In the genomic region with DNA sequence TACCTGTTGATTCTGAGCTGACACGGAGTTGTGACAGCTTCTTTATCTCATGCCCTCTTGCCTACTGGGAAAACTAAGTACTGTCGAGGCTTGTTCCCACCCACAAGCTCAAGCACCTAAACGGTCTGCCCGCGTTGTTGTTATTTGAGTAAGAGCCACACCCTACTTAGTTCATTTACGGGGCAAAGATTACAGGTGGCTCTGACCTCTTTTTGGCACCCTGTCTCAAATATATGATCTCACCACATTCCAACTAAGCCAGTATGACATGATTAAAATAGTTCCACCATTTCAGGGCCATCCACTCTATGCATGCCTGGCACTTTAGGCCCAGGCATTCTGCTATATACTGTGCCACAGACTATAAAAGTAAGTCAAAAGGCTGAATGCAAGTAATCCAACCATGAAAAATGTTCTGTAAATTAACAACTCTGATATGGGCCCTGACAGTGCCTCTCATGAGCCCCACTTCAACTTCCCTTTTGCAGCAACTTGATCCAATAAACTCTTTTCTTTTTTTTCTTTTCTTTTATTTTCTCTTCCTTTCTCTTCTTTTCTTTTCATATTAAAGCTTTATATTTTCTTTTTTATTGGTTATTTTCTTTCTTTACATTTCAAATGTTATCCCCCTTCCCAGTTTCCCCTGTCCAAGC, we compare ENCODE assay signal across 14 mouse cellular contexts. TPM values are rescaled to one million over a fixed set of nuclear protein-coding genes. Genes with fewer than 3 reads are reported as not detected.
"Had no signal": no experiment of that assay in that cellular context is flagged by ENCODE, and none has a peak within 500 bp of the region (broad histone marks: within the 10 kb centered on the region; RNA-seq: fewer than 3 reads in every experiment).

No protein-coding gene starts in this region.

- H3K9ac ChIP-seq: liver, embryonic 12.5 days; midbrain, embryonic 15.5 days; neural tube, embryonic 13.5 days; stomach, embryonic 15.5 days had no signal

- H3K9me3 ChIP-seq: limb, embryonic 10.5 days; liver, embryonic 12.5 days; megakaryocyte, embryonic 14.5 days; midbrain, embryonic 15.5 days; neural tube, embryonic 13.5 days; stomach, embryonic 15.5 days had no signal

- H3K36me3 ChIP-seq: limb, embryonic 10.5 days; liver, embryonic 12.5 days; midbrain, embryonic 15.5 days; neural tube, embryonic 13.5 days; stomach, embryonic 15.5 days had no signal

- H3K4me3 ChIP-seq: left cerebral cortex, adult 2 months; limb, embryonic 10.5 days; liver, embryonic 12.5 days; megakaryocyte, embryonic 14.5 days; midbrain, embryonic 15.5 days; neural tube, embryonic 13.5 days; stomach, embryonic 15.5 days had no signal

- ATAC-seq: liver, embryonic 12.5 days; midbrain, embryonic 15.5 days had no signal

- H3K4me1 ChIP-seq: limb, embryonic 10.5 days; liver, embryonic 12.5 days; megakaryocyte, embryonic 14.5 days; midbrain, embryonic 15.5 days; neural tube, embryonic 13.5 days; stomach, embryonic 15.5 days had no signal

- H3K27me3 ChIP-seq: liver, embryonic 12.5 days; midbrain, embryonic 15.5 days; neural tube, embryonic 13.5 days; stomach, embryonic 15.5 days had no signal

- H3K4me2 ChIP-seq: liver, embryonic 12.5 days; midbrain, embryonic 11.5 days; midbrain, embryonic 15.5 days; neural tube, embryonic 13.5 days; stomach, embryonic 15.5 days had no signal

- DNase-seq: kidney, adult 8-10 months; kidney, postnatal 25 days; retina, postnatal 1 day; right cerebral cortex, postnatal 14 days; thymus, postnatal 36 days had no signal

- H3K27ac ChIP-seq: left cerebral cortex, adult 2 months; limb, embryonic 10.5 days; liver, embryonic 12.5 days; macrophage; midbrain, embryonic 15.5 days; neural tube, embryonic 13.5 days; stomach, embryonic 15.5 days had no signal

RNA-seq across cellular contexts. Expression of gene Pcdh19, which starts 50.3 kb away (rescaled TPM):
- polyA plus RNA-seq: macrophage had no signal
